Mouse (Mus musculus) lung, postnatal 14 days (tissue): ENCODE results near the gene Bend6.

Experiments used
- DNase-seq: peaks from one replicate; pipeline ENCODE4 v3.0.0; 2021

Gene Bend6

DNA sequence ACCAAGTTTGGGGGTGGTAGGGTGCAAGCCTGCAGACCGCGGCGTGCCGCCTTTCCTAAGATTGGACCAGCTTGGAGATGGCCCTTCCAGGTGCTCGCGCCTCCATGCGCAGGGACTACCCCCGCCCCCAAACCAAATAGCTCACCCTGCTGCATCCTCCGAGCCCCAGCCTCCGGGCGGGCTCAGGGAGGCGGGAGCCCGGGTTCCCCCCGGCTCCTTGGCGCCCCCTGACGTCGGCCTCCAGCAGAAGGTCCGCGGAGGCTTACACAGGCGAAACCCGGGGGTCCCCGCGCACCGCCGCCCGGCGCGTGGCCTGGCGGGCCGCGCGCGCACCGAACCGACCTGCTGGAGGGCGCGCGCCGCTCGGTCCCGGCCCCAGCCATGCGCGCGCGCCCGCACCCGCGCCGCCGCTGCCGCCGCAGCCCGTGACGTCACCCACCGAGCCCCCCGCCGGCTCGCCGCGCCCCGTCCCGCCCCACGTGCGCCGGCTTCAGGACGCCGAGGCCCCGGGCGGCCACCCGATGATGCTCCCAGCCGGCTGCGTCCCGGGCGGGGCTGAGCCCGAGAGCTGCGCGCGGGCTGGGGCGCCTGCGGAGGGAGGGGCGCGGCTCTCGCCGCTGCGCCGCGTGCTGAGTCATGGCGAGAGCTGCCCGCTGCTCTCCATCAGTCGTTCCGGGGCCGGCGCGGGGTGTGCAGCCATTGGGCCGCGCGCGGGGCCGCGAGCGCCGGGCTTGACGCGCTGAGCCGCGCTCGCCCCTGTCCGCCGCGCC lies at the start of gene Bend6:
Gene Bend6, minus strand, starts transcription at position 396 of the 770 bp plus-strand sequence.
- peak; percentile 44 for DNase-seq

- no peak for DNase-seq
Observed at GRCm38 (mm10) chr1:33955626-33956025, 48.0 kb upstream of the Bend6 start.

DNA sequence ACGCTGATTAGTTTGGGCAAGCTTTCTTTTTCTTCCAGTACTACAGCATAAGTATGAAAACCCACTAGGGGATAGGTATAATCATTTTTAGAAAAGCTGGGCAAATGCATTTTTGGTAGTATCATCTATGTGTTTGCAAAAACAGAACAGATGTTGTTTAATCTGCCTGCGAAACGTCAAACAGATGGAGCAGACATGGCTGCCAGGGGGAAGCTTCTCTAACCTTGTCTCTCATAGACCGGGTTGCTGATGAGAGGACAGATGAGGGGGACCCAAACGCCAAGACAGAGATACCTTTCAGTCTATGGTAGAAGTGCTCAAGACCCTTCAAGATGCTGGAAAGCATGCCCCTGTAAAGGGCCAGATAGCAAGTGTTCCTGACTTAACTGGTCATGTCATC lies 40.9 kb upstream of the Bend6 start:
- DNase-seq, result no peak

- no peak for DNase-seq
Observed at GRCm38 (mm10) chr1:33947838-33948237, 40.2 kb upstream of the Bend6 start.

- no peak for DNase-seq
Observed at GRCm38 (mm10) chr1:33946601-33947395, 39.2 kb upstream of the Bend6 start.

- DNase-seq, result no peak
Observed at GRCm38 (mm10) chr1:33945756-33946155, 38.1 kb upstream of the Bend6 start.

- peak; percentile 55 for DNase-seq
Observed at GRCm38 (mm10) chr1:33944977-33945750, 37.5 kb upstream of the Bend6 start.

DNA sequence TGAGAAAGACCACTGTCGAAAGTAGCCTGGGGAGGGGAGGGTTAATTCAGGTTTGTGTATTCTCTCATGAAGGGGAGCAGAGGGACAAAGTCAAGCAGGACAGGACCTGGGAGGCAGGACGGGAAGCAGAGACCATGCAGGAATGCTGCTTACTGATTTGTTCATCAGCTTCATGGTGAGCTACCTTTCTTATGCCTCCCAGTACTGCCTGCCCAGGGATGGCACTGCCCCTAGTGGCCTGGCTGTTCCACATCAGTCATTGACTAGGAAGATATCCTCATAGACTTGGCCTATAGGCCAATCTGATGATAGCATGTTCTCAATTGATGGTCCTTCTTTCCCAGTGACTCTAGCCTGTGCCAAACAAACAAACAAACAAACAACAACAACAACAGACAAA lies 36.3 kb upstream of the Bend6 start:
- DNase-seq, result no peak

GRCm38 (mm10) chr1:33942638-33943037 lies 35.0 kb upstream of the Bend6 start:
- no peak for DNase-seq

GRCm38 (mm10) chr1:33940364-33940928 lies 32.8 kb upstream of the Bend6 start:
- DNase-seq, result no peak

DNA sequence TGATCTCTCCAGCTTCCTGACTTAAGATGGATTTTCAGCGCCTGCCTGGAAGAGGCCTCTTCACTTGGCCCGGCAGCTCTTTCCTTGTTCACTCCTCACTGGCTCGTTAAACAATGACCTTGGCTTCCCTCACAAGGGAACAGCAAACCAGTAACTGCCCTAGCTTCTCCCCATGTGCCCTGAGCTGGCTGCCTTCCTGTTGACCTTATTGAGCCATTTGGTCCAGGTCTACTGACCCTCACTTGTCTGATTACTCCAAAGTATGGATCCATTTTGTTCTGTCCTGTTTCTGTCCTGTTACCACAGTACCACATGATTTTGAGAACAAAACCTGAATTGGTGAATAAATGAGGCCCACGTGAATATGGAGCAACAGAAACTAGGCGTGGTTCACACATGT lies 32.2 kb upstream of the Bend6 start:
- no peak for DNase-seq

DNA sequence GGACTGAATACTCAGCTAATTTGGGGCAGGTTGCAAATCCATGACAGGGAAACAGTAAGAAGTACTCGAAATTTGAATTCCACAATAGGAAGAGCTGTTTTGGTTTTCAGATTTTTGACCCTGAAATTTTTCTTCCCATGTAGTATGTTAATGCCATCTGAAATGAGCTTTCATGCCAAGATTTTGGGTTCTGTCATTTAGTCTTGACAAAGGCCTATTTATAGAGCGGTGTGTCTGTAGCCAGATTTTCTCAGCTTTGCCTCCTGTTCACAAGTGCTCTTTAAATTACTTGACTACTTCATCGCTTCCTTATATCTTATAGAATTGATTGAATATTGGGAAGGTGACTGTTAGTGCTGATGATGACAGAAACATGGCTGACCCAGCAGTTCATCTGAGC lies 28.3 kb upstream of the Bend6 start:
- no peak for DNase-seq

DNA sequence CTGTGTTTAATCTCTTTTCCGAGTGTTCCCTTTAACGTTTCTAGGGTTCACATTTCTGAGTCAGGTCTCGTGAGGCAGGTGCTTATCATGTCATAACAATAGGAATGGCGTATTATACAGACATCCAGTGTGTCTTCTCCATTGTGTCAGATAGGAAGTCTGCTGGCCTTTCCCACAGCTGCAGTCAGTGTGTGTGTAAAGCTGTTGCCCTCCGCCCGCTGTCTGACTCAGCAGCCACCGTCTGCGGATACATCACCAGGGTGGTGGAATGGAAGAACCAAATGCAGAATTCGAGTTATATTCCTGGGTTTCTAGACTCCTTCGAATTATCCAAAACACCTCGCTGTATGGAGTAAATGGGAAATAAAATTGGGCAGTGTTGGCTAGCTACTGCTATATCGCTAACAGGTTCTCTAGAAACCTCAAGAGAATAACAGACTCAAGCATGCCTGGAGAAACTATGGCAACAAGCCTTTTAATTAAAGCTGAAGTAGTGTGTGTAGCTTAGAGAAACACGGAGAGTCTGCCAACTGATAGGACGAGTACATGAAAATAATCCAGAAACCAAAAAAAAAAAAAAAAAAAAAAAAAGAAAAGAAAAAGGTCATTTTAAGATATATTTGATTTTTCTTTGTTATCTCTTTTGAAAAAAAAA lies 25.4 kb upstream of the Bend6 start:
- no peak for DNase-seq

GRCm38 (mm10) chr1:33932196-33932595 lies 24.6 kb upstream of the Bend6 start:
- no peak for DNase-seq

GRCm38 (mm10) chr1:33931791-33932190 lies 24.2 kb upstream of the Bend6 start:
- DNase-seq, result no peak

DNA sequence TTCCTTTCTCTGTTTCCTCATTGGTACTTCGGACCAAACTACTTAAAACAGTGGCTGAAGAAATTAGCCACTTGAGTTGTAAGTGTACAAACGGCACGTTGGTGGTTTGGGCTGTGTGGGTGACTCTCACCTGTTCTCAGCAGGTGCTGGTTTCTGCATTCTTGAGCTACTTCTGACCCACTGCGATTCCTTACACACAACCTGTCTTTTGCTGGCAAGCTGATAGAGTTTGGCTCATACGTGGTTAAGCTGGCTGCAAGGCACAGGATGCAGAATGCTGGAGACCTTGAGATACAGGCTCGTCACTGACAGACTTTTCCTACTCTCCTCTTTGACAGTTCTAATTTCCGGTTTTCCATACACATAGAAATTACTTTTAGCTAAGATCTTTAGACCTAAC lies 19.9 kb upstream of the Bend6 start:
- no peak for DNase-seq

- DNase-seq, result no peak
Observed at GRCm38 (mm10) chr1:33925283-33925682, 17.7 kb upstream of the Bend6 start.

GRCm38 (mm10) chr1:33922975-33923374 lies 15.4 kb upstream of the Bend6 start:
- DNase-seq, result no peak

GRCm38 (mm10) chr1:33916554-33916953 lies 8.9 kb upstream of the Bend6 start:
- no peak for DNase-seq

GRCm38 (mm10) chr1:33911589-33911988 lies 4.0 kb upstream of the Bend6 start:
- DNase-seq, result no peak

DNA sequence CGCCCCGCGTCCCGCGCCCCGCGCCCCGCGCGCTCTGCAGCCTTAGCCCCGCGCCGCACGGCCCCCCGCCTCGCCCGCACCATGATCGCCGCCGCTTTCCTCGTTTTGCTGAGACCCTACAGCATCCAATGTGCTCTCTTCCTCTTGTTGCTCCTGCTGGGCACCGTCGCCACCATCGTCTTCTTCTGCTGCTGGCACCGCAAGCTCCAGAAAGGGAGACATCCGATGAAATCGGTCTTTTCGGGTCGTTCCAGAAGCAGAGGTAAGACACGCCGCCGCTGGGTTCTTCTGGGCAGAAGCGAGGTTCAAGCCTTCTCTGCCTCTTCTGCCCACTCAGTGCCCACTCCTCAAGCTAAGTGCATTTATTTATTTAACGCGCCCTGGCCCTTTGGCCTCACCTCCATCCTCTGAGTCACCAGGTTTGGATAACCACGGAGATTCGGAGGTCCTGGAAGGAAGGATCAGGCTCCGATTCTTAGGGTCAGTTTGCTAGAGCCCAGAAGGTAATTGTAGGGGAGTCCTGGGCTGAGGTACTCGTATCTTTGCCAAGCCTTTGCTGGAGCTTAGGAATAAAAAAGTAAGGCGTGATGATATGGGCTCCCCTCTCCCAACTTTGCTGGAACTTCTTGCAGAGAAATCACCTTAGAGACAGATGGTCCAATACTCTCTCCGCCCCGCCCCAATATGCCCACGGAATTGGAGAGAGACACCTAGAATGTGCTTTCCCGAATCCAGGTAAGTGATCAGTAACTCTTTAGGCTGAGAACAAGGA lies 761 bp upstream of the Bend6 start, which contains the start of gene Dst:
Gene Dst, plus strand, starts transcription at position 35 of the 772 bp plus-strand sequence.
- DNase-seq, result no peak

GRCm38 (mm10) chr1:33906927-33907326 lies 689 bp downstream of the Bend6 start:
- DNase-seq, result no peak
